Mouse (Mus musculus) heart, postnatal 0 days (tissue): ENCODE measurements around the gene Bmpr2. TPM values are rescaled to one million over a fixed set of nuclear protein-coding genes. Genes with fewer than 3 reads are reported as not detected.
A peak's percentile ranks its signal among the peaks of the same experiment; 100 is the strongest.
"Not testable (repeated sequence)": the region's sequence is repeated elsewhere in the genome, so short reads cannot be mapped to it uniquely, and the experiment has no call there.

Source experiments
- ATAC-seq: fragments of 200-750 bp; cut with Nextera tagmentation; 2 replicates; pipeline ENCODE4 v1.8.0; 2017; ENCODE audit warnings: low read depth, moderate number of reproducible peaks, moderate library complexity; ENCODE audit not compliant: insufficient read depth
- DNase-seq: peaks from one replicate; pipeline ENCODE4 v3.0.0-alpha.2; 2016; ENCODE audit warnings: low spot score
- H3K27ac ChIP-seq: fragments of 300-500 bp; sonication (generic); 2 replicates; pipeline ENCODE4 v1.5.1; 2014; ENCODE audit warnings: low read depth, mild to moderate bottlenecking
- H3K27me3 ChIP-seq: fragments of 300-500 bp; sonication (generic); 2 replicates; pipeline ENCODE4 v1.6.1; 2014; ENCODE audit warnings: low read length, mixed read lengths; ENCODE audit not compliant: control insufficient read depth, insufficient read depth
- H3K36me3 ChIP-seq: fragments of 300-500 bp; sonication (generic); replicated peaks from 2 replicates; pipeline ENCODE4 v1.6.1; 2014; ENCODE audit warnings: low read length, mixed read lengths; ENCODE audit not compliant: control insufficient read depth, insufficient read depth
- H3K4me1 ChIP-seq: fragments of 300-500 bp; sonication (generic); 2 replicates; pipeline ENCODE4 v1.6.1; 2014; ENCODE audit warnings: antibody characterized with exemption; ENCODE audit not compliant: control insufficient read depth, insufficient read depth
- H3K4me2 ChIP-seq: fragments of 300-500 bp; sonication (generic); 2 replicates; pipeline ENCODE4 v1.6.1; 2014; ENCODE audit warnings: low read depth, mild to moderate bottlenecking, low read length, moderate library complexity
- H3K4me3 ChIP-seq: fragments of 300-500 bp; sonication (generic); 2 replicates; pipeline ENCODE4 v1.5.1; 2014; ENCODE audit warnings: low read depth, low read length
- H3K9ac ChIP-seq: fragments of 300-500 bp; sonication (generic); replicated peaks from 2 replicates; pipeline ENCODE4 v1.6.1; 2014; ENCODE audit warnings: low read depth, low read length, mixed read lengths
- H3K9me3 ChIP-seq: fragments of 300-500 bp; sonication (generic); replicated peaks from 2 replicates; pipeline ENCODE4 v1.6.1; 2016; ENCODE audit warnings: low read length; ENCODE audit not compliant: control insufficient read depth
- CTCF ChIP-seq: IDR thresholded peaks from 2 replicates; pipeline ENCODE4 v1.5.1; 2016; ENCODE audit warnings: antibody characterized with exemption, control low read depth, low read depth
- EP300 ChIP-seq: IDR thresholded peaks from 2 replicates; pipeline ENCODE4 v1.6.1; 2016; ENCODE audit warnings: antibody characterized with exemption, low read depth
- WGBS: fragments of 180-500 bp; shearing (Covaris S2); extraction: QIAGEN DNeasy Blood & Tissue Kit; methylation state at CpG from one replicate; pipeline ENCODE4 v1.1.7; 2014; 5-methylcytosine and 5-hydroxymethylcytosine counted together
- polyA plus RNA-seq: library from polyadenylated mRNA; unstranded; fragments of >200 nt; fragmentation: Nextera tagmentation; extraction: Ambion mirVana; gene quantifications from 2 replicates; pipeline ENCODE4 v1.2.1, GENCODE M21; 2015
- total RNA-seq: library from RNA; depleted of rRNA; stranded (reverse); fragments of >200 nt; gene quantifications from 2 replicates; pipeline ENCODE4 v1.2.3, GENCODE M21; 2014; ENCODE audit warnings: low replicate concordance

Bmpr2 gene
- total and polyA plus RNA-seq, 2 experiments from 2014 or later = 6.1 to 30.5 TPM

DNA sequence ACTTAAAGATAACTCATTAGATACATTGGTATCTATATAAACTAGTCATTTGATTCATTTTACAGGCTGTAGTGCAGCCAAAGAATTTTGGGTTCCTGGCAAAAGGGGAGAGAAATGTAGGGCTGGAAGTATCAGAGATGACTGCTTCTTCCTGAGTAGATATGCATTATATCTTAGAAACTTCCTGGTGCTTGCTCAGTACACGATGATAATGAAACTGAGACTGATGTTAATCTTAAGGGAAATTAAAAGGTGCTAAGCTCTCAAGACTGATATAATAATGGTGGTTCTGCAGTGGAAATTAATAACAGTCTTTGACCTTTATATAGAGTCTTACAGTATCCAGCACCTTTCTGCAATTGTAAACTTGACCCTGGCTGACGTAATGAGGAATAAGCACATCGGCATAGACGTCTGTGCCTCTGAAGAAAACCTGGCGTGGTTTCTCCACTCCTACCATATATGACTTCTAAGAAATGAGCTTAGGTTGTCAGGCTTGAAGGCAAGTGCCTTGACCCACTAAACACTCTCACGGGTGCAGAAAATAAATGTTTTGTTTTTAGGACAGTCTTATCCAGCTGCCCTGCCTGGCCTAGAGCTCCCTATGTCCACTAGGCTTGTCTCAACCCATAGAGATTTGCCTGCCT, 24.3 kb upstream of the Bmpr2 start:
- TF ChIP-seq CTCF (no peak), EP300 (no peak)
- H3K27ac ChIP-seq = no peak overlapping the region
- no peak overlapping the region for H3K9ac ChIP-seq
- no peak for DNase-seq
- no peaks in the 10 kb centered on the region for H3K9me3 ChIP-seq
- no peaks in the 10 kb centered on the region for H3K27me3 ChIP-seq
- ATAC-seq = no peak
- no peak overlapping the region for H3K4me2 ChIP-seq
- H3K4me3 ChIP-seq = no peak overlapping the region
- no peaks in the 10 kb centered on the region for H3K4me1 ChIP-seq
- H3K36me3 ChIP-seq = no peaks in the 10 kb centered on the region
- WGBS = 61% methylated on average over 6 of the region's 6 CpGs

DNA sequence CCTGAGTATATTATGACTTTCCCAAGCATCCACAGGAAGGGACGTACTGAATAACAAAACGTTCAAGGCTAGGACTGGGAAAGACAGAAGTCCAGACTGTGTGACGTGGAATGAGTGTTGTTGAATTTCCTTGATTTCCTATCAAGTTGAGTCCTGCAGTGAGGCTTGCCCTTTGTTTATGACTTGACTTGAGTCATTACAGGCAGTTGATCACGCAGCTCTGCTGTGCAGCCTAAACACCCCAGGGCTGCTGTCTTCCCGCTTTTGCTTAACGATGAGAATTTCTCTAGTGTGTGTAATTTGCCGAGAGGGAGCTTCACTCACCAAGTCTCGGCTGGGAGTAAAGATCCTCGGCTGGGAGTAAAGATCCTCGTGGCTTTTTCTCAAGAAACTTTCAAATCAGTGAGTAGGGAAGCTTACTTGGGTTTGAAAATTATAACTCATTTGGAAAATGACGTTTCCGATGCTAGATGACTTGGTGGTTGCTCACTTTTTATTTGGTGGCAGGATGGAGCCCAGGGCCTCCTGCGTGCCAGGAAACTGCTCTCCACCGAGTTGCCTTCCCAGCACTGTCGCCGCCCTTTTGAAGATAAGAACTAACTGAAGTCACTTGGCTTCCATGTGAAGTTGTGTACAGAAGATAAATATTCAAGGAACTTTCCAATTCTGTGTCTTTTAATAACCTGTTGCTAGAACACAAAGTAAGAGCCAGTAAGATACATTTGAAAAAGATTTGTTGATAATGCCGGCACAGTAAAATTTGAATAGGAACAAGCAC, 23.4 kb upstream of the Bmpr2 start:
- ATAC-seq = no peak
- Histone ChIP-seq H3K4me3 (no peak overlapping the region), H3K9me3 (no peaks in the 10 kb centered on the region), H3K27me3 (no peaks in the 10 kb centered on the region), H3K4me2 (no peak overlapping the region), H3K4me1 (no peaks in the 10 kb centered on the region), H3K27ac (0 out of 2 replicates have a peak overlapping the region, but pooled peaks have one; percentile 25), H3K9ac (no peak overlapping the region), H3K36me3 (no peaks in the 10 kb centered on the region)
- DNase-seq = peak; percentile 32
- no peak for TF ChIP-seq CTCF
- TF ChIP-seq EP300 = no peak
- 48% methylated on average over 17 of the region's 17 CpGs for WGBS

DNA sequence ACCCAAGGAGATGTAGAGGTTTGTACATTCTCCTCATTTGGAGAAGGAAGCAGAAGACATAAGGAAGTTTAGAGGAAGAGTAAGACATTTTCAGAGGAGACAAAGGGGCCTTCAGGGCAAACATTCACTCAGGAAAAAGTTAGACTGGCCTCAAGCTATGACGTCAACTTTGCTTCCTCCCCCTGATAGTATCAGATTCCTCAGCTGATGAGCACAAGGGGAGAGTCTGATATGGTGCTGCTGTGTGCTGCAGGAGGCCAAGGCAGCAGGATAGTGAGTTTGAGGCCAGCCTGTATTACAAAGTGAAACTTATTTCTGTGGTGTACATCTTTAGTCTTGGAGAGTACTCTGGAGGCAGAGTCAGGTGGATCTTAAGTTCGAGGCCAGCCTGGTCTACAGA, 14.2 kb upstream of the Bmpr2 start:
- WGBS = 42% methylated on average over 2 of the region's 2 CpGs
- TF ChIP-seq EP300 (no peak), CTCF (no peak)

DNA sequence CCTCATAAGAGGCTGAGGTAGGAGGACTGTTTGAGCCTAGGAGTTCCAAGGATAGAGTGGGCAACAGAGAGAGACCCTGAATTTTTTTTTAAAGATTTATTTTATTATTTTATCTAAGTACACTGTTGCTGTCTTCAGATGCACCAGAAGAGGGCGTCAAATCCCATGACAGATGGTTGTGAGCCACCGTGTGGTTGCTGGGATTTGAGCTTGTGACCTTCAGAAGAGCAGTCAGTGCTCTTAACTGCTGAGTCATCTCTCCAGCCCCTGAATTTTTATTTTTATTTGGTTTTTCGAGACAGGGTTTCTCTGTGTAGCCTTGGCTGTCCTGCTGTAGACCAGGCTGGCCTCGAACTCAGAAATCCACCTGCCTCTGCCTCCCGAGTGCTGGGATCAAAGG, 13.5 kb upstream of the Bmpr2 start:
- DNase-seq, H3K4me1 ChIP-seq, H3K4me3 ChIP-seq, H3K36me3 ChIP-seq, H3K4me2 ChIP-seq, H3K9me3 ChIP-seq, H3K27me3 ChIP-seq, H3K27ac ChIP-seq, H3K9ac ChIP-seq, ATAC-seq: not testable (repeated sequence)
- WGBS = 73% methylated on average over 5 of the region's 5 CpGs

More for the DNA sequence above, 14.2 kb upstream of the Bmpr2 start:
- H3K9ac ChIP-seq = no peak overlapping the region
- H3K27ac ChIP-seq = no peak overlapping the region
- ATAC-seq = no peak
- H3K4me3 ChIP-seq = no peak overlapping the region
- H3K4me2 ChIP-seq = no peak overlapping the region
- no peaks in the 10 kb centered on the region for H3K4me1 ChIP-seq
- no peak for DNase-seq
- no peaks in the 10 kb centered on the region for H3K9me3 ChIP-seq
- no peaks in the 10 kb centered on the region for H3K27me3 ChIP-seq
- H3K36me3 ChIP-seq = no peaks in the 10 kb centered on the region

DNA sequence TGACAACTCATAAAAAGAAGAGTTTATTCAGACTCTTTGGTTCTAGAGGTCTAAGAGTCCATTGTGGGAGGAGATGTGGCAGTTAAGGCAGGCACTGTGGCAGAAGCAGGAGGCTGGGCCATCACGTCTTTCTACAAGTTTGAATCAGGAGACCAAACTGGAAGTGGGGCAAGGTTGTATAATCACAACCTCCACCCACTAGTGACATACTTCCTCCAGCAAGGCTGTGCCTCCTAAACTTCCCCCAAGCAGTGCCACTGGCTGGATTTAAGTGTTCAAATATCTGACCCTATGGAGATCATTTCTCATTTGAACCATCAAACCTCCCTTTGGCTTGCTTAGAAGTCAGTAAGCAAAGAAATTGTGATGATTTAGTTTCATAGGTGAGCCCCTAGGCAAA, 7.9 kb upstream of the Bmpr2 start:
- no peak for DNase-seq
- no peak for TF ChIP-seq EP300
- TF ChIP-seq CTCF = no peak

DNA sequence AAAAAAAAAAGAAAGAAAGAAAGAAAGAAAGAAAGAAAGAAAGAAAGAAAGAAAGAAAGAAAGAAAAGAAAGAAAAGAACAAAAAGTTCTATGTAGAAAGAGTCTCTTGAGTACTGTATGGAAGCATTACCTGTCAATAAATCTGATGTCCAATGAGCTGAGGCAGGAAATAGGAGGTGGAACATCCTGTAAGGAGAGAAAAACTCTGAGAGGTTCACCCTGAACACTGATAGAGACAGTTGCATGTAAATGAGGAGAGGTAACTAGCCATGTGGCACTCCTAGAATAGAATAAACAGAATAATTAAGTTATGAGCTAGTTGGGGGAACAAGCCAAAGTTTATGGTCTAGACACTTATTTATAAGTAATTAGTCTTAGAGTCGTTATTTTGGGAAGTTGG, 4.9 kb upstream of the Bmpr2 start:
- WGBS = 81% methylated on average over 1 of the region's 1 CpGs
- DNase-seq (no peak), ATAC-seq (no peak)

More for the DNA sequence above, 7.9 kb upstream of the Bmpr2 start:
- no peaks in the 10 kb centered on the region for H3K4me1 ChIP-seq
- H3K4me3 ChIP-seq = no peak overlapping the region
- H3K4me2 ChIP-seq = no peak overlapping the region
- no peaks in the 10 kb centered on the region for H3K9me3 ChIP-seq
- WGBS = 77% methylated on average over 1 of the region's 1 CpGs
- no peak overlapping the region for H3K27ac ChIP-seq
- no peaks in the 10 kb centered on the region for H3K27me3 ChIP-seq
- no peak overlapping the region for H3K9ac ChIP-seq
- ATAC-seq = no peak
- no peaks in the 10 kb centered on the region for H3K36me3 ChIP-seq

More for the DNA sequence above, 4.9 kb upstream of the Bmpr2 start:
- Histone ChIP-seq H3K4me3 (no peak overlapping the region), H3K4me2 (no peak overlapping the region), H3K27ac (no peak overlapping the region), H3K27me3 (no peaks in the 10 kb centered on the region), H3K9me3 (no peaks in the 10 kb centered on the region), H3K36me3 (no peaks in the 10 kb centered on the region), H3K4me1 (peaks cover 5% of the 10 kb centered on the region; the same call in 1 of the 2 replicates), H3K9ac (no peak overlapping the region)
- TF ChIP-seq EP300 (no peak), CTCF (no peak)
